Mouse (Mus musculus): ENCODE results near the gene 4931409K22Rik. TPM values are rescaled to one million over a fixed set of nuclear protein-coding genes. Genes with fewer than 3 reads are reported as not detected.

4931409K22Rik gene
- polyA plus RNA-seq, 1 experiment from 2014 or later: 0.13 TPM

DNA sequence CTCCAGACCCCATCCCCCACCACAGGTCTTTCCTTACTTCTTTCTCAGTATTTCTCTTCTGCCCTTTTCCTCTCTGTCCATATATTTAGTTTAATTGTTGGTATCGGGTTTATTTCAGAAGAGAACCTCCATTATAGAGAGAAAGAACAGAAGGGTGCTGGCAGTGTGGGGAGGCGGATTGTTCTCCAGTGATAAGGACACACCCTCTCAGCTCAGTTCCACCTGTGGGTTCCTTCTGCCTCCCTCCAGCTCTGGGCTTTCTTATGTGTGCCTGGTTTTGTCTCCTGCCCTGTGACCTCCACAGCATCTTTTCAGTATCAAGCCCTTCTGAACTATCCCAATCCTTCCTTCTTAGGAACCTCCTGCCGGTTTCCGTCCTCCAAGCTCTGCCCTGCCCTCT lies 32.1 kb downstream of the 4931409K22Rik start:
- Histone ChIP-seq H3K27ac (ENCODE audit: low read depth, low read length) (no peak overlapping the region), H3K36me3 (ENCODE audit: control insufficient read depth, insufficient read depth, low read length) (no peaks in the 10 kb centered on the region), H3K4me2 (ENCODE audit: low read length) (peak overlapping the region; percentile 97), H3K27me3 (replicated peaks; ENCODE audit: control insufficient read depth, insufficient read depth, low read length) (peaks cover 34% of the 10 kb centered on the region), H3K9me3 (ENCODE audit: control insufficient read depth, low read length) (no peaks in the 10 kb centered on the region), H3K4me1 (ENCODE audit: control insufficient read depth, insufficient read depth, low read depth, low read length) (peaks cover 13% of the 10 kb centered on the region), H3K9ac (ENCODE audit: low read depth, low read length) (no peak overlapping the region), H3K4me3 (ENCODE audit: low read length) (peak overlapping the region; percentile 3)
- ATAC-seq: no peak
- 18% methylated on average over 4 of the region's 4 CpGs for WGBS

DNA sequence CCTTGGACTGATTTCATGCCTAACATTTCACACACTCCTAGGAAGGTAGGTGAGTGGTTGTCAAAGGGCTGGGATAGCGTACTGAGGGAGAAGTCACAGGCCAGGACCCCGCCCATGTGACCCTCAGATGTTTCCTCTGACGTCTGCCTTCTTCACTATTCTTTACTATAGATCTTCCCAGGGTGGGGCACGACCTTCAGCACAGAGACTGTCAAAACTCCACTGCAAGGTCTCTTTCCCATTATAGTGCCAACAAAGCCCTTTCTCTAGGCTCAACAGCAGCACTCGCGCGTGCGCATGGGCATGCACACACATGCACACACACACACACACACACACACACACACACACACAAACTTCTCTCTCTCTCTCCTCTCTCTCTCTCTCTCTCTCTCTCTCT lies 32.8 kb downstream of the 4931409K22Rik start:
- H3K9ac ChIP-seq (ENCODE audit: low read depth, low read length): no peak overlapping the region

DNA sequence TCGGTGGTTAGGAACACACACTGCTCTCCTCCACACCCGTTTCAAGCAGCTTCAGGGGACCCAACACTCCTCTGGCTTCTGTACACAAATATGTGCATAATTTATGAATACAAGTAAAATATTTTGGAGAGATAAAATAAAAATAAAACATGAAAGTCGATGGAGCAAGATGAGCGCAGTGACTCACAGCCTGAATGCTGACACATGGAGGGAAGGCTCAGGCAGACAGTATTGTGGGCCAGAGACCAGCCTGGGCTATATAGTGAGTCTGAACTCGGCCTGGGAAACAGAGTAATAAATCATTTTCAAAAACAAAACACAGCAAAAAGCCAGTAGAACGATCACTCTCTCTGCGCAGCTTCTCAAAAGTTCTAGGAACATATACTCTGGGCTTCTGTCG lies 35.2 kb downstream of the 4931409K22Rik start:
- Histone ChIP-seq H3K4me1 (ENCODE audit: control insufficient read depth, insufficient read depth, low read depth, low read length) (peaks cover 5% of the 10 kb centered on the region), H3K9ac (ENCODE audit: low read depth, low read length) (no peak overlapping the region), H3K27me3 (replicated peaks; ENCODE audit: control insufficient read depth, insufficient read depth, low read length) (peaks cover 15% of the 10 kb centered on the region), H3K4me3 (ENCODE audit: low read length) (no peak overlapping the region), H3K27ac (ENCODE audit: low read depth, low read length) (no peak overlapping the region), H3K9me3 (ENCODE audit: control insufficient read depth, low read length) (no peaks in the 10 kb centered on the region), H3K4me2 (ENCODE audit: low read length) (no peak overlapping the region), H3K36me3 (ENCODE audit: control insufficient read depth, insufficient read depth, low read length) (no peaks in the 10 kb centered on the region)
- WGBS: 62% methylated on average over 8 of the region's 8 CpGs
- ATAC-seq: no peak

More for the DNA sequence above, 32.8 kb downstream of the 4931409K22Rik start:
- H3K27ac ChIP-seq (ENCODE audit: low read depth, low read length): no peak overlapping the region
- H3K4me3 ChIP-seq (ENCODE audit: low read length): 0 out of 2 replicates have a peak overlapping the region, but pooled peaks have one; percentile 13
- peaks cover 13% of the 10 kb centered on the region for H3K4me1 ChIP-seq (ENCODE audit: control insufficient read depth, insufficient read depth, low read depth, low read length)
- peak overlapping the region; percentile 26 for H3K4me2 ChIP-seq (ENCODE audit: low read length)
- no peaks in the 10 kb centered on the region for H3K36me3 ChIP-seq (ENCODE audit: control insufficient read depth, insufficient read depth, low read length)
- WGBS: 28% methylated on average over 8 of the region's 8 CpGs
- H3K27me3 ChIP-seq (replicated peaks; ENCODE audit: control insufficient read depth, insufficient read depth, low read length): peaks cover 27% of the 10 kb centered on the region
- ATAC-seq: no peak
- H3K9me3 ChIP-seq (ENCODE audit: control insufficient read depth, low read length): no peaks in the 10 kb centered on the region

DNA sequence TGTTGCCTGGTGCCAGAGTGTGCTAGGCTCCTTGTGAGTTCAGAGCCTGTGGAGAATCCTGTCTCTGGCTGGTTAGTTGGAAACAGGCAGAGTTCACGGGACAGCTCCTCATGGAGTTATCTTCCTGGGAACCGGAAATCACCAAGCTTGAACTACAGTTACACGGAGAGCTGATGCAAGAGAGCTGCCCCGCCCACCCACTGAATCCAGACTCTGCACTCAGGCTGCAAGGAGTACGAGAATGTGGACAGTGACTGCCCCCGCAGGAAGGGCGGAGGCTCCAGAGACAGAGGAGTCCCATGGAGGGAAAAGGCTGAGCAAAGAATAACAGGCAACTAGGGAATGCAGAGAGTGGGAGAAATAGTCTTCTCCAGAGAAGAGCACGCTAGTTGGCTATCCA lies 44.3 kb downstream of the 4931409K22Rik start:
- H3K4me3 ChIP-seq (ENCODE audit: low read length): no peak overlapping the region
- H3K9me3 ChIP-seq (ENCODE audit: control insufficient read depth, low read length): no peaks in the 10 kb centered on the region
- no peak overlapping the region for H3K9ac ChIP-seq (ENCODE audit: low read depth, low read length)
- no peak for ATAC-seq
- no peaks in the 10 kb centered on the region for H3K36me3 ChIP-seq (ENCODE audit: control insufficient read depth, insufficient read depth, low read length)
- 63% methylated on average over 8 of the region's 8 CpGs for WGBS
- no peak overlapping the region for H3K27ac ChIP-seq (ENCODE audit: low read depth, low read length)
- H3K4me1 ChIP-seq (ENCODE audit: control insufficient read depth, insufficient read depth, low read depth, low read length): no peaks in the 10 kb centered on the region
- no peak overlapping the region for H3K4me2 ChIP-seq (ENCODE audit: low read length)
- H3K27me3 ChIP-seq (replicated peaks; ENCODE audit: control insufficient read depth, insufficient read depth, low read length): no peaks in the 10 kb centered on the region

DNA sequence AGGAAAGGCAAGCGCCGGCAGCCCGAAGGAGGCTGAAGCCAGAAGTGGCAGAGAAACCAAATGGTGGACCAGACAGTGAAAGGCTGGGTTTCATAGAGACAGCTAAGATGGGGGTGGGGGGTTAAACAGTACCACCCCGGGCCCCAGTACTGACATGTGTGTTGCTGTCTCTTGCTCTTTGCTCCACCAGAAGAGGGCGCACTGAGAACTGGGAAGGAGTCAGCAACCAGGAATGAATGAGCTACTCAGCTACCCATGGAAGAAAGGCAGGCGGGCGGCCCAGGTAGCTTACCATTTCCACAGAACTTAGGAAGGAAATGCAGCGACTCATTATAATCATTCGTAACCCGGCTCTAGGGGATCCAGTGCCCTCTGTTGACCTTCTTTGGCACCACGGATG lies 46.0 kb downstream of the 4931409K22Rik start:
- Histone ChIP-seq H3K27me3 (replicated peaks; ENCODE audit: control insufficient read depth, insufficient read depth, low read length) (no peaks in the 10 kb centered on the region), H3K36me3 (ENCODE audit: control insufficient read depth, insufficient read depth, low read length) (no peaks in the 10 kb centered on the region), H3K4me2 (ENCODE audit: low read length) (no peak overlapping the region), H3K27ac (ENCODE audit: low read depth, low read length) (no peak overlapping the region), H3K4me1 (ENCODE audit: control insufficient read depth, insufficient read depth, low read depth, low read length) (no peaks in the 10 kb centered on the region), H3K9me3 (ENCODE audit: control insufficient read depth, low read length) (no peaks in the 10 kb centered on the region), H3K9ac (ENCODE audit: low read depth, low read length) (no peak overlapping the region), H3K4me3 (ENCODE audit: low read length) (no peak overlapping the region)
- 0 out of 2 replicates have a peak, but pooled peaks have one; percentile 25 for ATAC-seq
- WGBS: 59% methylated on average over 11 of the region's 11 CpGs

DNA sequence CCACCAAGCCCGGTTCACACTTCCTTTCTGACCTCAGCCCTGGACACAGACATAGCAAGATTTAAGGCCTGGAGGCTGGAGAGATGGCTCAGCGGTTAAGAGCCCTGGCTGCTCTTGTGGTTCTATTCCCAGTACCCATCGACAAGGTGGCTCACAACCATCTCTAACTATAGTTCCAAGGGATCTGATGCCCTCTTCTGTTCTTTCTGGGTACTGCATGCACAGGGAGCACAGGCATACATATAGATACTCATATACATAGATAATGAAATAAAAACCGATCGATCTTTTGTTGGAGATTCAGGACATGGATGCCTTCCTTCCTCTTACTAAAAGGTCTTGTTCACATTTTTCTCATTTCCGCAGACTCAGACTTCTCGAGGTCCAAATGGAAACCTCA lies 48.2 kb downstream of the 4931409K22Rik start:
- H3K9ac ChIP-seq (ENCODE audit: low read depth, low read length): no peak overlapping the region
- no peak overlapping the region for H3K4me3 ChIP-seq (ENCODE audit: low read length)
- H3K4me2 ChIP-seq (ENCODE audit: low read length): no peak overlapping the region
- peaks cover 7% of the 10 kb centered on the region for H3K4me1 ChIP-seq (ENCODE audit: control insufficient read depth, insufficient read depth, low read depth, low read length)
- ATAC-seq: no peak
- no peak overlapping the region for H3K27ac ChIP-seq (ENCODE audit: low read depth, low read length)
- 93% methylated on average over 7 of the region's 7 CpGs for WGBS
- no peaks in the 10 kb centered on the region for H3K36me3 ChIP-seq (ENCODE audit: control insufficient read depth, insufficient read depth, low read length)
- no peaks in the 10 kb centered on the region for H3K9me3 ChIP-seq (ENCODE audit: control insufficient read depth, low read length)
- H3K27me3 ChIP-seq (replicated peaks; ENCODE audit: control insufficient read depth, insufficient read depth, low read length): peaks cover 4% of the 10 kb centered on the region

DNA sequence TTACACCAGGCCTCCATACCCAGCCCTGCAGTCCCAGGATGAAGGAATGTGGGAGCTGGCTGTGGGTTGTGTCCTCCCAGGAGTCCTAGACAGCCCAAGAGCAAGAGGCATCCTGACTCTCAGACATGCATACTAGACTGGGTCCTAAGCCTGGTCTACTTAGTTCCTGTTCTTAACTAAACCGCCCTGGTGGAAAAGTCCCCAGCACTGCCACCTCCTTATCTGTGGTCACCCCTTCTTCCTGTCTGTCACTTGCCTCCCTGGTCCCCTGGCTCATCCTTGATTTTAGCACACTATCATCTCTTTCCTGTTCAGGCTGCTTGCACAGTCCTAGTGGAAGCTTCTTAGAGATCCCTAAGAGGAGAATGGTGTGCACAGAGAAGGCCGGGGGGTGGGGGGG lies 51.1 kb downstream of the 4931409K22Rik start:
- WGBS: 58% methylated on average over 2 of the region's 2 CpGs
- H3K4me3 ChIP-seq (ENCODE audit: low read length): no peak overlapping the region
- no peak overlapping the region for H3K27ac ChIP-seq (ENCODE audit: low read depth, low read length)
- peaks cover 17% of the 10 kb centered on the region for H3K36me3 ChIP-seq (ENCODE audit: control insufficient read depth, insufficient read depth, low read length)
- H3K9ac ChIP-seq (ENCODE audit: low read depth, low read length): no peak overlapping the region
- H3K27me3 ChIP-seq (replicated peaks; ENCODE audit: control insufficient read depth, insufficient read depth, low read length): peaks cover 4% of the 10 kb centered on the region
- ATAC-seq: no peak
- no peak overlapping the region for H3K4me2 ChIP-seq (ENCODE audit: low read length)
- no peaks in the 10 kb centered on the region for H3K9me3 ChIP-seq (ENCODE audit: control insufficient read depth, low read length)
- H3K4me1 ChIP-seq (ENCODE audit: control insufficient read depth, insufficient read depth, low read depth, low read length): peaks cover 7% of the 10 kb centered on the region

DNA sequence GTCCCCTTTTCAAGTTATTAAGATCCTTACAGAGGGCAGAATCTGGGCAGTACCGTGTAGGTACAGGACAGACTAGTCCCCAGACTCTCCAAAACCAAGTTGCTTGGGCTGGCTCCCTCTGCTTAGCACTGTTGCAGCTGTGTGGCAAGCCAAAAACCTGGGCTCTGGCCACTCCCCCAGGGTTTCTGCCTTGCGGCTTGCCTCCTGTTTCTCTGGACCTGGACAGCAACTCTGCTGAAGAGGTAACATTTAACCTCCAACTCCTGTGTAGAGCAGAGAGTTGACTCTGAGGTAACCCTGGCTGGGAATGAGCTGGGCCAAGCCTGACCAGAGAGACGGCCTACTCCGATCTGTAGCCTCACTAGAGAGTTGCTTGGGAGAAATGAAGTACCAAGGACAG lies 53.8 kb downstream of the 4931409K22Rik start:
- no peak for ATAC-seq
- no peak overlapping the region for H3K4me3 ChIP-seq (ENCODE audit: low read length)
- no peaks in the 10 kb centered on the region for H3K9me3 ChIP-seq (ENCODE audit: control insufficient read depth, low read length)
- no peak overlapping the region for H3K27ac ChIP-seq (ENCODE audit: low read depth, low read length)
- no peak overlapping the region for H3K4me2 ChIP-seq (ENCODE audit: low read length)
- H3K27me3 ChIP-seq (replicated peaks; ENCODE audit: control insufficient read depth, insufficient read depth, low read length): peaks cover 4% of the 10 kb centered on the region
- 82% methylated on average over 4 of the region's 4 CpGs for WGBS
- H3K36me3 ChIP-seq (ENCODE audit: control insufficient read depth, insufficient read depth, low read length): peaks cover 33% of the 10 kb centered on the region
- H3K9ac ChIP-seq (ENCODE audit: low read depth, low read length): no peak overlapping the region
- H3K4me1 ChIP-seq (ENCODE audit: control insufficient read depth, insufficient read depth, low read depth, low read length): peaks cover 11% of the 10 kb centered on the region

DNA sequence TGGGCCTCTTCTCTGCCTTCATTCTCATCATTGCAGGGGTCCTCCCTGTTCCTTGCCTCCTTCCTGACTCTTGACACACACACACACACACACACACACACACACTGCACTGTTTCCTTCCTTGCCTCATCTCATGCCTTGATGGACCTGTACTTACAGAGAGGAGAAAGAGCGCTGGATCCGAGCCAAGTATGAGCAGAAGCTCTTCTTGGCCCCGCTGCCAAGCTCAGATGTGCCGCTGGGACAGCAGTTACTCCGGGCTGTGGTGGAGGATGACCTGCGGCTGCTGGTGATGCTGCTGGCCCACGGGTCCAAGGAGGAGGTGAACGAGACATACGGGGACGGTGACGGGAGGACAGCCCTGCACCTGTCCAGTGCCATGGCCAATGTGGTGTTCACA lies 55.8 kb downstream of the 4931409K22Rik start:
- Histone ChIP-seq H3K9me3 (ENCODE audit: control insufficient read depth, low read length) (no peaks in the 10 kb centered on the region), H3K4me1 (ENCODE audit: control insufficient read depth, insufficient read depth, low read depth, low read length) (peaks cover 24% of the 10 kb centered on the region), H3K4me2 (ENCODE audit: low read length) (no peak overlapping the region)

DNA sequence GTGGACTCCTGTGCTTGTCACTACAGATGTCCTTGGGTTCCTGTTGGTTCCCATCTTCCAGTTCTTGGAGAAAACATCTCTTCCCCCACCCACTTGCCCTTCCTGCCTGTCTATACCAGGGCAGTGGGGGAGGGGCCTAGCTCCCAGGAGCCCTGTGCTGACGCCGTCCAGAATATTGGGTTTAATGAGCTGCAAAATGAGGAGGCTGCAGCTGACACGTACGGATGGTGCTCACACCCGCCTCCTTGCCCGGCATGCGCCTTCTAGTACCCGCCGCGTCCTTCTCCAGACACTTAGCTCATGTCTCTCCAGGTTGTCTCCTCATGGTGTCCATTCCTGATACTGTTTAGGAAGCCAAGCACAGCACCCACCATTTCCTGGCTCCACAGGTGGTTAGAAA lies 57.5 kb downstream of the 4931409K22Rik start:
- no peak overlapping the region for H3K4me2 ChIP-seq (ENCODE audit: low read length)
- no peaks in the 10 kb centered on the region; the same call in 1 of the 2 replicates for H3K27me3 ChIP-seq (replicated peaks; ENCODE audit: control insufficient read depth, insufficient read depth, low read length)
- H3K9me3 ChIP-seq (ENCODE audit: control insufficient read depth, low read length): no peaks in the 10 kb centered on the region
- H3K4me3 ChIP-seq (ENCODE audit: low read length): no peak overlapping the region
- peaks cover 24% of the 10 kb centered on the region for H3K4me1 ChIP-seq (ENCODE audit: control insufficient read depth, insufficient read depth, low read depth, low read length)
- H3K27ac ChIP-seq (ENCODE audit: low read depth, low read length): no peak overlapping the region; the same call in 1 of the 2 replicates
- no peak overlapping the region for H3K9ac ChIP-seq (ENCODE audit: low read depth, low read length)
- H3K36me3 ChIP-seq (ENCODE audit: control insufficient read depth, insufficient read depth, low read length): peaks cover 33% of the 10 kb centered on the region
- 51% methylated on average over 10 of the region's 10 CpGs for WGBS
- no peak for ATAC-seq

More for the DNA sequence above, 55.8 kb downstream of the 4931409K22Rik start:
- 0 out of 2 replicates have a peak, but pooled peaks have one; percentile 5 for ATAC-seq
- no peak overlapping the region for H3K27ac ChIP-seq (ENCODE audit: low read depth, low read length)
- H3K36me3 ChIP-seq (ENCODE audit: control insufficient read depth, insufficient read depth, low read length): peaks cover 33% of the 10 kb centered on the region
- no peak overlapping the region for H3K4me3 ChIP-seq (ENCODE audit: low read length)
- peaks cover 4% of the 10 kb centered on the region for H3K27me3 ChIP-seq (replicated peaks; ENCODE audit: control insufficient read depth, insufficient read depth, low read length)
- WGBS: 70% methylated on average over 10 of the region's 11 CpGs
- no peak overlapping the region; the same call in 1 of the 2 replicates for H3K9ac ChIP-seq (ENCODE audit: low read depth, low read length)
